Mouse (Mus musculus): ENCODE results near the gene Noxa1. TPM values are rescaled to one million over a fixed set of nuclear protein-coding genes. Genes with fewer than 3 reads are reported as not detected.

Noxa1 gene
- polyA plus RNA-seq, 1 experiment, result not detected

GRCm38 (mm10) chr2:25051450-25051849 is 43.5 kb downstream of the Noxa1 start:
- WGBS, result 70% methylated on average over 8 of the region's 8 CpGs
- Histone ChIP-seq H3K27ac (ENCODE audit: insufficient read depth, low read depth, low read length) (no peak overlapping the region), H3K4me1 (ENCODE audit: control insufficient read depth, insufficient read depth, low read length) (0 out of 2 replicates have a peak, but pooled peaks cover 4% of the 10 kb centered on the region), H3K27me3 (replicated peaks; ENCODE audit: control insufficient read depth, insufficient read depth, low read length) (no peaks in the 10 kb centered on the region), H3K4me3 (ENCODE audit: insufficient read depth, low read depth, low read length) (no peak overlapping the region), H3K36me3 (ENCODE audit: control insufficient read depth, insufficient read depth, low read length) (no peaks in the 10 kb centered on the region)
- peak; percentile 30 for DNase-seq
- TF ChIP-seq POLR2A (IDR thresholded peaks at IDR 0.05; ENCODE audit: low read depth, low read length), result no peak
- no peak for TF ChIP-seq CTCF (conservative IDR thresholded peaks at IDR 0.05; ENCODE audit: insufficient read depth, insufficient read length, low read depth, low read length)

- Histone ChIP-seq H3K27ac (ENCODE audit: insufficient read depth, low read depth, low read length) (no peak overlapping the region), H3K4me3 (ENCODE audit: insufficient read depth, low read depth, low read length) (no peak overlapping the region), H3K36me3 (ENCODE audit: control insufficient read depth, insufficient read depth, low read length) (no peaks in the 10 kb centered on the region), H3K4me1 (ENCODE audit: control insufficient read depth, insufficient read depth, low read length) (0 out of 2 replicates have a peak, but pooled peaks cover 4% of the 10 kb centered on the region), H3K27me3 (replicated peaks; ENCODE audit: control insufficient read depth, insufficient read depth, low read length) (no peaks in the 10 kb centered on the region)
- DNase-seq, result no peak
- WGBS, result 92% methylated on average over 7 of the region's 7 CpGs
- TF ChIP-seq POLR2A (IDR thresholded peaks at IDR 0.05; ENCODE audit: low read depth, low read length), result no peak
- TF ChIP-seq CTCF (conservative IDR thresholded peaks at IDR 0.05; ENCODE audit: insufficient read depth, insufficient read length, low read depth, low read length), result no peak
Measured at GRCm38 (mm10) chr2:25050921-25051320, 44.0 kb downstream of the Noxa1 start.

DNA sequence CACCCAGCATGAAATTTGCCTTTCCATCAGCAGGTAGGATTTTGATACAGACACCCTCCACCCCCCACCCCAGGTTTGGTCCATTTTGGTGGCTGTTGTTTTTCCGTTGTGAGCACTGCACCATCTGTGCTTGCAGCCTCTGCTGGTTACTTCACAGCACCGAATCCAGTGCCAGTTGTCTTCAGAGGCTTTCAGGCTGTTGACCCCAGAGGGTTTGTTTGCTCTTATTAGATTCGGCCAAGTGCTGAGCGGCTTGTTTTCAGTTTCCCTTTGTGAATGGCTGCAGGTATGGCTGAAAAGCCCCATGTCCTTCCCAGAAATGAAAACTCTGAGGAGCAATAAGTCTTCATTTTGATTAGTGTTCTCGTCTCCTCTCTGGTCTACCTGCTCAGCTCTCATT is 54.9 kb downstream of the Noxa1 start:
- no peak overlapping the region for H3K4me3 ChIP-seq (ENCODE audit: insufficient read depth, low read depth, low read length)
- TF ChIP-seq POLR2A (IDR thresholded peaks at IDR 0.05; ENCODE audit: low read depth, low read length), result no peak
- TF ChIP-seq CTCF (conservative IDR thresholded peaks at IDR 0.05; ENCODE audit: insufficient read depth, insufficient read length, low read depth, low read length), result no peak
- 91% methylated on average over 5 of the region's 5 CpGs for WGBS
- no peak for DNase-seq
- H3K36me3 ChIP-seq (ENCODE audit: control insufficient read depth, insufficient read depth, low read length), result 0 out of 2 replicates have a peak, but pooled peaks cover 3% of the 10 kb centered on the region
- H3K27me3 ChIP-seq (replicated peaks; ENCODE audit: control insufficient read depth, insufficient read depth, low read length), result no peaks in the 10 kb centered on the region
- H3K27ac ChIP-seq (ENCODE audit: insufficient read depth, low read depth, low read length), result no peak overlapping the region
- no peaks in the 10 kb centered on the region for H3K4me1 ChIP-seq (ENCODE audit: control insufficient read depth, insufficient read depth, low read length)

Other genes starting within 250 kb of the Noxa1 start
- gene Ehmt1, start 175.5 kb downstream of the Noxa1 start, polyA plus RNA-seq (2012; rRNA removed), result 30.5 and 35.6 TPM in 2 replicates
- 85.7 and 107 TPM in 2 replicates for gene Arrdc1, start 159.9 kb downstream of the Noxa1 start, polyA plus RNA-seq (2012; rRNA removed)
- gene Zmynd19, start 145.4 kb downstream of the Noxa1 start, polyA plus RNA-seq (2012; rRNA removed), result 5.1 and 6.3 TPM in 2 replicates
- gene Dph7, start 132.7 kb downstream of the Noxa1 start, polyA plus RNA-seq (2012; rRNA removed), result 13.0 and 14.1 TPM in 2 replicates
- gene Mrpl41, start 120.1 kb downstream of the Noxa1 start, polyA plus RNA-seq (2012; rRNA removed), result 55.8 and 66.0 TPM in 2 replicates
- gene Pnpla7, start 119.1 kb downstream of the Noxa1 start, polyA plus RNA-seq (2012; rRNA removed), result 22.4 and 24.1 TPM in 2 replicates
- 77.8 and 110 TPM in 2 replicates for gene Nsmf, start 40.8 kb downstream of the Noxa1 start, polyA plus RNA-seq (2012; rRNA removed)
- gene Entpd8, start 14.8 kb downstream of the Noxa1 start, polyA plus RNA-seq (2012; rRNA removed), result 23.7 and 29.2 TPM in 2 replicates
- gene Nrarp, start 85.6 kb upstream of the Noxa1 start, polyA plus RNA-seq (2012; rRNA removed), result 5.7 and 7.8 TPM in 2 replicates
- 21.8 and 26.9 TPM in 2 replicates for gene Tor4a, start 101.7 kb upstream of the Noxa1 start, polyA plus RNA-seq (2012; rRNA removed)
- 62.6 and 70.5 TPM in 2 replicates for gene Nelfb, start 116.3 kb upstream of the Noxa1 start, polyA plus RNA-seq (2012; rRNA removed)
- gene Stpg3, start 119.5 kb upstream of the Noxa1 start, polyA plus RNA-seq (2012; rRNA removed), result 0.42 and 0.68 TPM in 2 replicates
- 0.55 and 0.58 TPM in 2 replicates for gene Fam166a, start 123.6 kb upstream of the Noxa1 start, polyA plus RNA-seq (2012; rRNA removed)
- gene Tubb4b, start 129.6 kb upstream of the Noxa1 start, polyA plus RNA-seq (2012; rRNA removed), result 313 and 314 TPM in 2 replicates
- gene Slc34a3, start 139.2 kb upstream of the Noxa1 start, polyA plus RNA-seq (2012; rRNA removed), result 240 and 299 TPM in 2 replicates
- 0.06 and 0.12 TPM in 2 replicates for gene Rnf224, start 141.6 kb upstream of the Noxa1 start, polyA plus RNA-seq (2012; rRNA removed)
- 49.1 and 57.9 TPM in 2 replicates for gene Rnf208, start 147.1 kb upstream of the Noxa1 start, polyA plus RNA-seq (2012; rRNA removed)
- gene Cysrt1, start 147.3 kb upstream of the Noxa1 start, polyA plus RNA-seq (2012; rRNA removed), result 0.66 and 1.2 TPM in 2 replicates
- gene AL732309.1, start 151.7 kb upstream of the Noxa1 start, polyA plus RNA-seq (2012; rRNA removed), result 13.0 and 15.2 TPM in 2 replicates
- 48.9 and 50.7 TPM in 2 replicates for gene Tmem203, start 160.3 kb upstream of the Noxa1 start, polyA plus RNA-seq (2012; rRNA removed)
- gene Tprn, start 167.5 kb upstream of the Noxa1 start, polyA plus RNA-seq (2012; rRNA removed), result 81.0 and 85.4 TPM in 2 replicates
- 46.2 and 48.8 TPM in 2 replicates for gene Ssna1, start 177.3 kb upstream of the Noxa1 start, polyA plus RNA-seq (2012; rRNA removed)
- 82.6 and 92.3 TPM in 2 replicates for gene Anapc2, start 177.3 kb upstream of the Noxa1 start, polyA plus RNA-seq (2012; rRNA removed)
- gene Tmem210, start 193.0 kb upstream of the Noxa1 start, polyA plus RNA-seq (2012; rRNA removed), result not detected in 2 replicates
- 2.7 and 3.0 TPM in 2 replicates for gene Lrrc26, start 194.8 kb upstream of the Noxa1 start, polyA plus RNA-seq (2012; rRNA removed)
- 0.34 and 0.41 TPM in 2 replicates for gene Grin1, start 224.0 kb upstream of the Noxa1 start, polyA plus RNA-seq (2012; rRNA removed)
- gene Man1b1, start 237.2 kb upstream of the Noxa1 start, polyA plus RNA-seq (2012; rRNA removed), result 16.6 and 19.6 TPM in 2 replicates

All from kidney, adult 2 months (tissue).